Mouse (Mus musculus) midbrain, postnatal 0 days (tissue): ENCODE measurements at regions not wholly inside any gene's neighbourhood (a gene's known extent, or its start where the extent isn't known, plus 50 kb on each side); places are given as distances from the start of the nearest gene placed in this dataset.

Source experiments
- ATAC-seq: fragments of 200-750 bp; cut with Nextera tagmentation; 2 replicates; pipeline ENCODE4 v1.8.0; 2017; ENCODE audit warnings: moderate number of reproducible peaks, mild to moderate bottlenecking, moderate TSS enrichment, moderate library complexity; ENCODE audit not compliant: low FRiP score
- DNase-seq: peaks from one replicate; pipeline ENCODE4 v3.0.0-alpha.2; 2015; ENCODE audit warnings: low spot score
- H3K27ac ChIP-seq: fragments of 300-500 bp; sonication (generic); 2 replicates; pipeline ENCODE4 v1.5.1; 2014; ENCODE audit warnings: low read depth, mild to moderate bottlenecking, low read length, mixed read lengths
- H3K27me3 ChIP-seq: fragments of 300-500 bp; sonication (generic); 2 replicates; pipeline ENCODE4 v1.6.1; 2014; ENCODE audit warnings: low read length, control low read depth, mixed read lengths; ENCODE audit not compliant: insufficient read depth
- H3K36me3 ChIP-seq: fragments of 300-500 bp; sonication (generic); 2 replicates; pipeline ENCODE4 v1.6.1; 2014; ENCODE audit warnings: low read length, control low read depth, mixed read lengths; ENCODE audit not compliant: insufficient read depth
- H3K4me1 ChIP-seq: fragments of 300-500 bp; sonication (generic); 2 replicates; pipeline ENCODE4 v1.6.1; 2014; ENCODE audit warnings: mild to moderate bottlenecking, control low read depth, antibody characterized with exemption, low read length, mixed read lengths; ENCODE audit not compliant: insufficient read depth
- H3K4me2 ChIP-seq: fragments of 300-500 bp; sonication (generic); 2 replicates; pipeline ENCODE4 v1.6.1; 2014; ENCODE audit warnings: low read depth, mild to moderate bottlenecking, low read length, mixed read lengths; ENCODE audit not compliant: poor library complexity, severe bottlenecking
- H3K4me3 ChIP-seq: fragments of 300-500 bp; sonication (generic); 2 replicates; pipeline ENCODE4 v1.5.1; 2014; ENCODE audit warnings: low read depth, mild to moderate bottlenecking, low read length, moderate library complexity
- H3K9ac ChIP-seq: fragments of 300-500 bp; sonication (generic); replicated peaks from 2 replicates; pipeline ENCODE4 v1.6.1; 2014; ENCODE audit warnings: mild to moderate bottlenecking, low read length, moderate library complexity, mixed read lengths; ENCODE audit not compliant: poor library complexity, severe bottlenecking
- H3K9me3 ChIP-seq: fragments of 300-500 bp; sonication (generic); 2 replicates; pipeline ENCODE4 v1.6.1; 2016; ENCODE audit warnings: low read length, control low read depth
- CTCF ChIP-seq: IDR thresholded peaks from 2 replicates; pipeline ENCODE4 v1.5.1; 2016; ENCODE audit warnings: antibody characterized with exemption, mild to moderate bottlenecking
- WGBS: fragments of 180-500 bp; shearing (Covaris S2); extraction: QIAGEN DNeasy Blood & Tissue Kit; methylation state at CpG from one replicate; pipeline ENCODE4 v1.1.7; 2014; 5-methylcytosine and 5-hydroxymethylcytosine counted together

GRCm38 (mm10) chr8:101466363-101466762, 1319.1 kb downstream of the Cdh11 start:
- Histone ChIP-seq H3K9me3 (no peaks in the 10 kb centered on the region), H3K27ac (no peak overlapping the region), H3K36me3 (no peaks in the 10 kb centered on the region), H3K9ac (no peak overlapping the region), H3K4me2 (no peak overlapping the region), H3K4me1 (no peaks in the 10 kb centered on the region), H3K4me3 (no peak overlapping the region), H3K27me3 (no peaks in the 10 kb centered on the region)
- DNase-seq, result peak; percentile 16
- 50% methylated on average over 3 of the region's 3 CpGs for WGBS
- ATAC-seq, result no peak
- TF ChIP-seq CTCF, result no peak

- Histone ChIP-seq H3K9me3 (no peaks in the 10 kb centered on the region), H3K4me1 (no peaks in the 10 kb centered on the region), H3K9ac (no peak overlapping the region), H3K27ac (no peak overlapping the region), H3K36me3 (no peaks in the 10 kb centered on the region), H3K4me2 (no peak overlapping the region), H3K27me3 (no peaks in the 10 kb centered on the region), H3K4me3 (no peak overlapping the region)
- TF ChIP-seq CTCF, result no peak
- DNase-seq (peak; percentile 77), ATAC-seq (no peak)
- 75% methylated on average over 1 of the region's 1 CpGs for WGBS
Observed at GRCm38 (mm10) chr8:101462515-101462914, 1322.9 kb downstream of the Cdh11 start.

DNA sequence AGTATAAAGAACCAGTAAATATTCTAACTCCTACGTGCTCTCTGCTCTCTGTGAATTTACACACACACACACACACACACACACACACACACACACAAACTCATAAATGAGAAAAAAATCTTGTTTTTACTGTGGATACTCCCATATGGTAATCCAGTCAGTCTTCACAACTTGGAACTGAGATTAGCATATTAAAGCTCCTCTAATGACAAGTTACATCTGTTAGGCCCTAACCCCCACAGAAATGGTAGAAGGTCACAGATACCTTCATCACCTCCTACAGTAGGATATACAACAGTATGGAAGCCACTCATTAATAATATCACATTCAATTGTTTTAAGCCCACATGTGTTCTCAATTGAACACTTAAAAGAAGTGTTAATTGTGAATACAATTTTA, 1340.7 kb downstream of the Cdh11 start:
- H3K9ac ChIP-seq, result no peak overlapping the region
- no peaks in the 10 kb centered on the region for H3K36me3 ChIP-seq
- no peaks in the 10 kb centered on the region for H3K9me3 ChIP-seq
- no peak for ATAC-seq
- no peaks in the 10 kb centered on the region for H3K4me1 ChIP-seq
- DNase-seq, result no peak
- no peak for TF ChIP-seq CTCF
- no peak overlapping the region for H3K4me2 ChIP-seq
- H3K27ac ChIP-seq, result no peak overlapping the region
- 78% methylated on average over 1 of the region's 1 CpGs for WGBS
- no peaks in the 10 kb centered on the region for H3K27me3 ChIP-seq
- no peak overlapping the region for H3K4me3 ChIP-seq

- Histone ChIP-seq H3K36me3 (no peaks in the 10 kb centered on the region), H3K4me3 (no peak overlapping the region), H3K4me1 (no peaks in the 10 kb centered on the region), H3K9ac (no peak overlapping the region), H3K9me3 (no peaks in the 10 kb centered on the region), H3K27ac (no peak overlapping the region), H3K27me3 (no peaks in the 10 kb centered on the region), H3K4me2 (no peak overlapping the region)
- 86% methylated on average over 2 of the region's 2 CpGs for WGBS
- no peak for TF ChIP-seq CTCF
- DNase-seq, result no peak
- ATAC-seq, result no peak
Observed at GRCm38 (mm10) chr8:101442563-101442962, 1342.9 kb downstream of the Cdh11 start.

DNA sequence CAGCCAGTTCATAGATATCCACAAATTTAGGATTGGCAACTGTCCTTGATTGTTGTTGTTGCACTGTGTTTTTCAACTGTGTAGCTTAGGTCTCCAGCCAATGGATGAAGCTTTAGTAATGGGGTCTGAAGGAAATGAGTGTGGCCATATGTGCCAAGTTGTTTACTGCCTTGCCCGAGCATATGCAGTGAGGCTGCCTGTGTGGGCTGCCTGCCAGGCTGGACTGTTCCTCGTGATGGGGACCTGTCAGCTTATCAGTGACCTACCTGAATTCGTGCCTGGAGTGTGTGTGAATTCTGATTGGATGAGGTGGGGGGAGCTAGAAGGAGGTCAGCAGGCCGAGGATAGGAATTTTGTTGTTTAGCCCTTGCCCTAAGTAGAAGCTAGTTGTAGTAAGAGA, 1349.8 kb downstream of the Cdh11 start:
- H3K27ac ChIP-seq, result no peak overlapping the region
- ATAC-seq (no peak; the same call in 1 of the 2 replicates), DNase-seq (peak; percentile 3)
- H3K4me2 ChIP-seq, result no peak overlapping the region
- no peaks in the 10 kb centered on the region for H3K9me3 ChIP-seq
- no peaks in the 10 kb centered on the region for H3K27me3 ChIP-seq
- no peaks in the 10 kb centered on the region for H3K36me3 ChIP-seq
- no peaks in the 10 kb centered on the region for H3K4me1 ChIP-seq
- TF ChIP-seq CTCF, result no peak
- no peak overlapping the region for H3K4me3 ChIP-seq
- H3K9ac ChIP-seq, result no peak overlapping the region
- 61% methylated on average over 4 of the region's 4 CpGs for WGBS
